Mouse (Mus musculus) ES-E14 (cell line): ENCODE data around the gene Otulin. TPM values are rescaled to one million over a fixed set of nuclear protein-coding genes. Genes with fewer than 3 reads are reported as not detected.

Source experiments
- DNase-seq: peaks from one replicate; pipeline ENCODE4 v3.0.0-alpha.2; 2013; ENCODE audit warnings: low read depth, low spot score
- H3K27ac ChIP-seq: 2 replicates; pipeline ENCODE4 v1.5.1; 2012; ENCODE audit warnings: low read depth, mild to moderate bottlenecking, low read length, moderate library complexity, mixed read lengths; ENCODE audit not compliant: poor library complexity, insufficient read depth, severe bottlenecking
- H3K36me3 ChIP-seq: 2 replicates; pipeline ENCODE4 v1.6.1; 2012; ENCODE audit warnings: mild to moderate bottlenecking, low read length, moderate library complexity, mixed read lengths; ENCODE audit not compliant: control insufficient read depth, poor library complexity, insufficient read depth, severe bottlenecking
- H3K4me1 ChIP-seq, 2 experiments: fragments of 150-350 bp in 1 of 2; sonication (generic) in 1 of 2; 2 replicates each; pipeline ENCODE4 v1.6.1; 2012; ENCODE audit warnings: low read length in 2 of 2, mild to moderate bottlenecking in 1 of 2, mixed read lengths in 1 of 2; ENCODE audit not compliant: control insufficient read depth in 2 of 2, insufficient read depth in 2 of 2, poor library complexity in 1 of 2
- H3K4me3 ChIP-seq, 2 experiments: fragments of 150-350 bp in 1 of 2; sonication (generic) in 1 of 2; 2 replicates each; pipeline ENCODE4 v1.5.1; 2012; ENCODE audit warnings: low read length in 2 of 2, low read depth in 1 of 2, mild to moderate bottlenecking in 1 of 2, mixed read lengths in 1 of 2; ENCODE audit not compliant: insufficient read depth in 1 of 2, poor library complexity in 1 of 2, severe bottlenecking in 1 of 2
- H3K9ac ChIP-seq: 2 replicates; pipeline ENCODE4 v1.6.1; 2012; ENCODE audit warnings: low read depth, mild to moderate bottlenecking, low read length, mixed read lengths; ENCODE audit not compliant: poor library complexity, insufficient read depth, severe bottlenecking
- H3K9me3 ChIP-seq: fragments of 150-350 bp; sonication (generic); 2 replicates; pipeline ENCODE4 v1.6.1; 2012; ENCODE audit warnings: low read depth, mild to moderate bottlenecking, low read length; ENCODE audit not compliant: control insufficient read depth, insufficient read depth
- CHD2 ChIP-seq: IDR thresholded peaks from 2 replicates; pipeline ENCODE4 v1.6.1; 2014; ENCODE audit warnings: mild to moderate bottlenecking, low read depth, low read length, inconsistent platforms
- HCFC1 ChIP-seq: IDR thresholded peaks from 2 replicates; pipeline ENCODE4 v1.6.1; 2012; ENCODE audit warnings: low read length, inconsistent platforms, borderline replicate concordance; ENCODE audit not compliant: insufficient read depth
- MAFK ChIP-seq: IDR thresholded peaks from 2 replicates; pipeline ENCODE4 v1.6.1; 2014; ENCODE audit warnings: mild to moderate bottlenecking, low read depth, low read length, inconsistent platforms; ENCODE audit not compliant: insufficient read depth
- ZC3H11A ChIP-seq: IDR thresholded peaks from 2 replicates; pipeline ENCODE4 v1.6.1; 2012; ENCODE audit warnings: low read depth, mild to moderate bottlenecking, inconsistent platforms, low read length, borderline replicate concordance
- ZNF384 ChIP-seq: IDR thresholded peaks from 2 replicates; pipeline ENCODE4 v1.6.1; 2012; ENCODE audit warnings: low read depth, low read length, inconsistent platforms
- in situ Hi-C, 2 experiments: fragments of 600-800 bp; cut with MboI; formaldehyde crosslinking; loops; one replicate each; pipeline ENCODE4 v1.15.1; 2025; ENCODE audit warnings: low sequenced_read_pairs in 2 of 2, inconsistent platforms in 1 of 2; ENCODE audit not compliant: unreplicated experiment in 2 of 2
- total RNA-seq: library from RNA; depleted of rRNA; stranded (reverse); fragments of 300-350 nt; gene quantifications from 2 replicates; pipeline ENCODE4 v1.2.3, GENCODE M21; 2012

The Otulin gene
- total RNA-seq, 1 experiment, result 28.0 TPM

GRCm38 (mm10) chr15:27579853-27580252 lies 50.6 kb downstream of the Otulin start:
- in situ Hi-C loops, result loop anchor here (25.0 kb wide), 1 partner anchor 268 kb away; no protein-coding TSS in a partner anchor

GRCm38 (mm10) chr15:27578918-27579317 lies 51.6 kb downstream of the Otulin start:
- Histone ChIP-seq H3K9me3 (no peaks in the 10 kb centered on the region), H3K4me3 (no peak overlapping the region), H3K4me1 (peaks cover 2 to 25% of the 10 kb centered on the region in 2 experiments; a peak in 3 of 4 replicates), H3K36me3 (no peaks in the 10 kb centered on the region; the same call in 1 of the 2 replicates), H3K9ac (no peak overlapping the region), H3K27ac (no peak overlapping the region)
- in situ Hi-C loops, result loop anchor here (25.0 kb wide), 1 partner anchor 267 kb away; no protein-coding TSS in a partner anchor
- DNase-seq, result no peak
- no peak for TF ChIP-seq HCFC1
- TF ChIP-seq ZC3H11A, result no peak
- no peak for TF ChIP-seq CHD2
- no peak for TF ChIP-seq ZNF384
- no peak for TF ChIP-seq MAFK

More at GRCm38 (mm10) chr15:27579853-27580252, 50.6 kb downstream of the Otulin start:
- Histone ChIP-seq H3K36me3 (no peaks in the 10 kb centered on the region; the same call in 1 of the 2 replicates), H3K9ac (no peak overlapping the region), H3K27ac (no peak overlapping the region), H3K4me3 (no peak overlapping the region), H3K9me3 (no peaks in the 10 kb centered on the region), H3K4me1 (peaks cover 2 to 25% of the 10 kb centered on the region in 2 experiments; a peak in 3 of 4 replicates)
- TF ChIP-seq HCFC1 (no peak), ZNF384 (no peak)
- no peak for DNase-seq

GRCm38 (mm10) chr15:27577915-27578780 lies 52.3 kb downstream of the Otulin start:
- DNase-seq, result no peak
- H3K9me3 ChIP-seq, result no peaks in the 10 kb centered on the region
- H3K4me3 ChIP-seq, result no peak overlapping the region
- in situ Hi-C loops, result loop anchor here (25.0 kb wide), 1 partner anchor 266 kb away; no protein-coding TSS in a partner anchor
- H3K9ac ChIP-seq, result no peak overlapping the region
- TF ChIP-seq HCFC1 (no peak), ZC3H11A (no peak), ZNF384 (no peak), CHD2 (no peak), MAFK (no peak)
- H3K27ac ChIP-seq, result no peak overlapping the region
- H3K36me3 ChIP-seq, result no peaks in the 10 kb centered on the region
- H3K4me1 ChIP-seq, result peaks cover 2 to 25% of the 10 kb centered on the region in 2 experiments; a peak in 3 of 4 replicates

GRCm38 (mm10) chr15:27576886-27577285 lies 53.6 kb downstream of the Otulin start:
- DNase-seq, result no peak
- no peaks in the 10 kb centered on the region for H3K9me3 ChIP-seq
- no peak overlapping the region for H3K9ac ChIP-seq
- in situ Hi-C loops, result loop anchor here (25.0 kb wide), 1 partner anchor 265 kb away; no protein-coding TSS in a partner anchor
- TF ChIP-seq MAFK (no peak), ZNF384 (no peak), ZC3H11A (no peak), HCFC1 (no peak), CHD2 (no peak)
- H3K4me3 ChIP-seq, result no peak overlapping the region
- H3K36me3 ChIP-seq, result no peaks in the 10 kb centered on the region
- H3K4me1 ChIP-seq, result peaks cover 2 to 20% of the 10 kb centered on the region in 2 experiments; a peak in 3 of 4 replicates
- H3K27ac ChIP-seq, result no peak overlapping the region
